Mouse (Mus musculus) heart, embryonic 13.5 days (tissue): ENCODE results near the gene Phka1. TPM values are rescaled to one million over a fixed set of nuclear protein-coding genes. Genes with fewer than 3 reads are reported as not detected.

Source experiments
- polyA plus RNA-seq: library from polyadenylated mRNA; unstranded; fragments of >200 nt; fragmentation: Nextera tagmentation; extraction: Ambion mirVana; gene quantifications from 2 replicates; pipeline ENCODE4 v1.2.1, GENCODE M21; 2015

Phka1 gene
- polyA plus RNA-seq, 1 experiment from 2014 or later = 9.1 TPM

Other genes starting within 250 kb of the Phka1 start
- 5.8 and 6.6 TPM in 2 replicates for gene Hdac8, start 138.9 kb downstream of the Phka1 start, polyA plus RNA-seq
- not detected in 2 replicates for gene Gm3880, start 42.7 kb upstream of the Phka1 start, polyA plus RNA-seq
- gene Gm9112, start 63.4 kb upstream of the Phka1 start, polyA plus RNA-seq = not detected in 2 replicates
- not detected in 2 replicates for gene Dmrtc1b, start 63.6 kb upstream of the Phka1 start, polyA plus RNA-seq
- not detected in 2 replicates for gene Dmrtc1c1, start 158.7 kb upstream of the Phka1 start, polyA plus RNA-seq
- not detected in 2 replicates for gene Dmrtc1c2, start 210.4 kb upstream of the Phka1 start, polyA plus RNA-seq
- not detected in 2 replicates for gene 1700031F05Rik, start 223.7 kb upstream of the Phka1 start, polyA plus RNA-seq